Mouse (Mus musculus): Measurements from ENCODE around the gene Adipor1. TPM values are rescaled to one million over a fixed set of nuclear protein-coding genes. Genes with fewer than 3 reads are reported as not detected.

The Adipor1 gene
- 122 and 148 TPM in 2 replicates for polyA plus RNA-seq (2012; rRNA removed; ENCODE audit: low replicate concordance)

DNA sequence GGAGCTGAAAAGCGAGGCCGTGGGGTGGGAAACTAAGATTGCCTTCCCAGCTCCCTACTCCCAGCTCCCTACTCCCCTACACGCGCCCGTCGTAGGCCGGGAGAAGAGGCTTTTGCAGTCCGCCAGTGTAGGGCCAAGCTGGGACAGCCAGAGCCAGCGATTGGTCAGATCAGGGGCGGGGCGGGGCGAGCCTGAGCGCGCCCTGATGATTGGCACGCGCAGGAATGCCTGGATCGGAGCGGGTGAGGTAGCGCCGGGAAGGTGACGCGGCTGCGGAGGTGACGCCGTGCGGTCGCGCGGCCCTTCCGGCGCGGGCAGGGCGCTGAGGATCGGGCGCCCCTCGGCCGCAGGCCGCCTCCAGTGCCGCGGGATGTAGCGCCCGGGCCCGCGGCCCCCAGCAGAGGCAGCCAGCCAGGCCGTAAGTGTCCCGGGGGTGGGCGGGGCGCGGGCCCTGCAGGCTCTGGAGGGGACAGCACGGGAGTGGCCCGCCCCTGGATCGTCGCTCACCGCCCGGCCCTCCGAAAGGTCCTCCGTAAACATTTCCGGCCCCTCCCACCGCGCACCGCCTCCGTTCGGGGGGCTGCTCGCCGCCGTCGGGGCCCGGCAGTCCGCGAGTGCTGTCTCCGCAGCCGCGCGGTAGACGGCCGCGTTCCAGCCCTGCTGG lies at the start of gene Adipor1:
Gene Adipor1, plus strand, starts transcription at position 211 of the 664 bp plus-strand sequence.

DNA sequence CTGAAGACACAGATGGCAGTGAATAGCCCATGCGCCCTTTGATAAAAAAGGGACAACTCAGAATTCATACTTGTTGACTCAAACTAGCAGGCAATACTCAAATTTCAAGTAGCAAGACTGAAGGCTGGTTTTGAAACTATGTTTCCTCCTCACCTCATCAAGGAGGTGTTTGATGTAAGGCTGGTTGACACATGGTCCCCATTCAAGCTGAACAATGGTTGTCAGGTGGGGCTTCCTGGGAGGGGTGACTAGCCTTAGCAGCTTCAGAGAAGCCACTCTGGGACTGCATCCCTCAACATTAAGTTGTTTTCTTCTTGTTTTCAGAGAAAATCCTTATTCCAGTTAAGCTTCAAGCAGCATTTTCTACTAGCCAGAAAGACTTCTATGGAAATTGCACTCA lies 29.5 kb upstream of the Adipor1 start, which contains the start of gene 4933406M09Rik:
Gene 4933406M09Rik, plus strand, starts transcription at position 275 of the 400 bp plus-strand sequence.

DNA sequence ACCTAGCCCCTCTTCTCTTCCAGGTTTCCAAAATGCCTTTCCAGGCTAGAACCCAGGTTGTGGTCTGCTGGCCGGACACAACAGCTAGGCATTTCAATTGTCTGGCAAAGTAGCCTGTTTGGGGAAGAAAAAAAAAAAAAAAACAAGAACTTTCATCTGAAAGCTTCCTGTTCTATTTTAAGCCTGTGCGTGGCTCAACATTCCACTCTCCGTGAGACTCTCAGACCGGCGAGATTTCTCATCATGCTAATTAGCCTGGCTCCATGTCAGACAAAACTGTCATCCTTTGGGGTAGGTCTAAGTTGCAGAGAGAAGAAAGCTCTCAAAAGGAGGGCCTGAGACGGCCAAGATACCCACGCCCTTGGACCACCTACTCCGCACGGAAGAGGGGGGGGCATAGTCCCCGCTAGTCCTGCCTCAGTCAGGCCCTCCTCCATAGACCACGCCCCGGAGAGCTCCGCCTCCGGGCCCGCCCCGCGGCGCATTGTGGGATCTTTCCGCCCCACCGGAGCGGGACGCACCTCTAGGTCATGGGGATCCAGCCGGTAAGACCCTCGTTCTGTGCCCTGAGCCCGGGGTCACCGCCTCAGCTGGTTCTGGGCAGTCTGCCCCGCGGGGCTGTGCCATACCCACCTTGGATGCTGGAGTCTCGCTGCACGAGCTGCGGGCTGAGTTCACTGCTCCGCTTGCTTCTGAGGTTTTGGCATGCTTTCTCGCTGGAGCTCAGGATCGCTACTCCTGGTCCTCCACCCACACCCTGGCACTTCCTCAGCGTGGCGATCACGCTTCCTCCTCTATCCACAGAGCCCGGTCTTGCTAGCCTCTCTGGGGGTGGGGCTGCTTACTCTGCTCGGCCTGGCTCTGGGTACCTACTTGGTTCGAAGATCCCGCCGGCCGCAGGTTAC lies 9.4 kb upstream of the Adipor1 start, which contains the start of gene Cyb5r1:
Gene Cyb5r1, plus strand, starts transcription at position 51 of the 905 bp plus-strand sequence.

DNA sequence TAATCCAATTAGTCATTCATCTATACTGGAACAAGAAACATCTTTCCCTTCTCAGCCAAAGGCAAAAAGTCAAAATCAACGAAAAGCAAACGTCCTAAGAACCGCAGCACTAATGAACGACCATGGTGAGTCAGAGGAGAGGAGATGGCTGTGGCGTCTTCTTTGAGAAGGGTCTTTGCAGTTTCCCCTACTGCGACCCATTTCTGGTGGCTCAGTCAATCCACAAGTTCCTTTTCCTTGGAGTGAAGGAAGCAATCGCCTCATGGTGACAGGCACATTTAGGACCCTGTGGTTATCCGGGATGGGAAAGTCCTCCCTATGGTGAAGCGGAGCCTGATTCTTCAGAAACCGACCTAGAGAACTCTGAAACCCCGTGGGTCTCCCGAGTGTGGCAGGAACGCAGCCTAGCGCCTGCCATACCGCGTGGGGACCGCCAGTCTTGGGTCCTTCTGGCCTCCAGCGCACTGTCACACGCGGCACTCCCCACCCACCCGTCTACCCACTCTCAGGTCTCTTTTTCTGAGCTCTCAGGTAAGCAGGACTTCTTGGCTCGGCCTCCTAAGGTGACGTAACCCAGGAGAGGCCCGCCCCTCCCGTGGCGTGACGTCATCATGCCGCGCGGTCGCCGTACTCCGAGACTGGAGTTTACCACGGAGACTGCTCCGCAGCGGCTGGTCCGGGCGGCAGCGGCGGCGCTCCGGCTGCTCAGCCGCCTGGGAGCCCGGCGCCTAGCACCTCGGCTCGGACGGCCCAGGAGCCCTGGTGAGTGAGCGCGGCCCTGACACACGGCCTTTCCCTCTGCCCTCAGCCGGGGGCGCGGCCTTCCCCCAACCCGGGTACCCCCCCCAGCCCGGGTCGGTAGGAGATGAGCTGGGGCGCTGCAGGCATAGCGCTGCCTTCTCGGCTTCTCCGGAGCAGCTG lies 40.0 kb downstream of the Adipor1 start, which contains the start of gene Klhl12:
Gene Klhl12, plus strand, starts transcription at position 628 of the 921 bp plus-strand sequence.

Other genes starting within 250 kb of the Adipor1 start
- 0.89 and 3.3 TPM in 2 replicates for gene Chil1, start 233.2 kb upstream of the Adipor1 start, polyA plus RNA-seq (2012; rRNA removed; ENCODE audit: low replicate concordance)
- gene Mybph, start 221.9 kb upstream of the Adipor1 start, polyA plus RNA-seq (2012; rRNA removed; ENCODE audit: low replicate concordance) = 0.12 and 0.37 TPM in 2 replicates
- 36.5 and 95.7 TPM in 2 replicates for gene Adora1, start 179.9 kb upstream of the Adipor1 start, polyA plus RNA-seq (2012; rRNA removed; ENCODE audit: low replicate concordance)
- gene Myog, start 125.4 kb upstream of the Adipor1 start, polyA plus RNA-seq (2012; rRNA removed; ENCODE audit: low replicate concordance) = not detected in 2 replicates
- gene Ppfia4, start 82.5 kb upstream of the Adipor1 start, polyA plus RNA-seq (2012; rRNA removed; ENCODE audit: low replicate concordance) = 5.2 and 14.4 TPM in 2 replicates
- gene Tmem183a, start 53.4 kb upstream of the Adipor1 start, polyA plus RNA-seq (2012; rRNA removed; ENCODE audit: low replicate concordance) = 52.0 and 84.6 TPM in 2 replicates
- gene 4933406M09Rik, start 29.4 kb upstream of the Adipor1 start, polyA plus RNA-seq (2012; rRNA removed; ENCODE audit: low replicate concordance) = not detected in 2 replicates
- 58.7 and 118 TPM in 2 replicates for gene Cyb5r1, start 9.8 kb upstream of the Adipor1 start, polyA plus RNA-seq (2012; rRNA removed; ENCODE audit: low replicate concordance)
- gene Klhl12, start 40.2 kb downstream of the Adipor1 start, polyA plus RNA-seq (2012; rRNA removed; ENCODE audit: low replicate concordance) = 6.7 and 11.5 TPM in 2 replicates
- 16.9 and 19.5 TPM in 2 replicates for gene Rabif, start 79.3 kb downstream of the Adipor1 start, polyA plus RNA-seq (2012; rRNA removed; ENCODE audit: low replicate concordance)
- gene Mgat4e, start 134.3 kb downstream of the Adipor1 start, polyA plus RNA-seq (2012; rRNA removed; ENCODE audit: low replicate concordance) = 0.09 TPM in 1 of 2 replicates, not detected in the other
- 9.5 and 21.1 TPM in 2 replicates for gene Kdm5b, start 144.8 kb downstream of the Adipor1 start, polyA plus RNA-seq (2012; rRNA removed; ENCODE audit: low replicate concordance)
- gene Syt2, start 231.3 kb downstream of the Adipor1 start, polyA plus RNA-seq (2012; rRNA removed; ENCODE audit: low replicate concordance) = 0.56 and 1.6 TPM in 2 replicates

All from subcutaneous adipose tissue, adult 2 months (tissue).